Mouse (Mus musculus) bone marrow macrophage, adult 2 months (primary cell): ENCODE data around the gene Cacna1b. TPM values are rescaled to one million over a fixed set of nuclear protein-coding genes. Genes with fewer than 3 reads are reported as not detected.

ENCODE experiments used
- H3K27ac ChIP-seq: 2 replicates; pipeline ENCODE4 v1.5.1; 2012; ENCODE audit warnings: low read depth, low read length; ENCODE audit not compliant: insufficient read depth
- H3K4me1 ChIP-seq: 2 replicates; pipeline ENCODE4 v1.6.1; 2012; ENCODE audit warnings: low read length; ENCODE audit not compliant: control insufficient read depth, insufficient read depth
- H3K4me3 ChIP-seq: 2 replicates; pipeline ENCODE4 v1.5.1; 2012; ENCODE audit warnings: mild to moderate bottlenecking, low read length, moderate library complexity; ENCODE audit not compliant: insufficient read depth
- CTCF ChIP-seq: IDR thresholded peaks from 2 replicates; pipeline ENCODE4 v1.5.1; 2012; ENCODE audit warnings: low read depth, mild to moderate bottlenecking, low read length, moderate library complexity
- POLR2A ChIP-seq: IDR thresholded peaks from 2 replicates; pipeline ENCODE4 v1.6.1; 2012; ENCODE audit warnings: mild to moderate bottlenecking, low read depth, low read length, borderline replicate concordance
- polyA plus RNA-seq: library from polyadenylated mRNA; stranded (reverse); fragments of >200 nt; gene quantifications from 2 replicates; pipeline ENCODE4 v1.2.4, GENCODE M21; 2012; ENCODE audit not compliant: missing spikeins, insufficient read depth, insufficient read length

Gene Cacna1b
- polyA plus RNA-seq, 1 experiment: 0.52 TPM

DNA sequence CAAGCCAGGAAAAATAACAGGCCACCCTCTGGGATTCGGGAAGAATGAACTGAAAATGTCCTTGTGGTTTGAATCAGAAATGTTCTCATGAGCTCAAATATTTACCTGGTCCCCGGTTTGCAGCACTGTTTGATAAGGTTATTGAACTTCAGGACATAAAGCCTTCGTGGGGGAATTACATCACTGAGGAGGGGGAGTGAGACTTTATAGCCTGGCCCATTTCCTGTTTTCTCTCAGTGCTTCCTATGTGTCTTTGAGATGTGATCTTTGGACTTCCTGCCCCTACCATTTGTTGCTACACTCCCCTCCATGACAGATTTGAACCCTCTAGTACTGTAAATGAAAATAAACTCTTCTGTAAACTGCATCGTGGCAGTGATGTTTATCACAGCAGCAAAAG, 29.8 kb downstream of the Cacna1b start:
- no peak overlapping the region for H3K27ac ChIP-seq

DNA sequence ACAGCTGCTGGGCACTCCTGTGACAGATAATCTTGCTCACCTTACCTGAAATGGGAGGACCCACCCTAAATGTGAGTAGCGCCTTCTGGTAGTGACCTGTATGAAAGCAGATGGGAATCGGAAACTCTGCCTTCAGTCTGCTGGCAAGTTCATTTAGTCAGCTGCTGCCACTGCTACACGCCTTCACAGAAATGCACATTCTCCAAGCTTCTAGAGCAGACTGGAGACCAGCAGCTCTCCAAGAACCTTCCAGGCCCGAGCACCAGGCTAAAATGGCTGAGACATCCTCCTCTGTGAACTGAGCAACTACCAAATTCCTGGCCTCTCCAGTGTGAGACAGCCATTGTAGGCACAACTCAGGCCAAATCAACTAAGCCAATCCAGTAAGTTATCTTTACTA, 37.1 kb downstream of the Cacna1b start:
- TF ChIP-seq POLR2A (no peak), CTCF (no peak)
- H3K4me3 ChIP-seq: no peak overlapping the region
- 0 out of 2 replicates have a peak, but pooled peaks cover 2% of the 10 kb centered on the region for H3K4me1 ChIP-seq
- no peak overlapping the region for H3K27ac ChIP-seq

More for the DNA sequence above, 29.8 kb downstream of the Cacna1b start:
- Histone ChIP-seq H3K4me3 (no peak overlapping the region), H3K4me1 (peaks cover 9% of the 10 kb centered on the region; the same call in 1 of the 2 replicates)
- TF ChIP-seq POLR2A (no peak), CTCF (no peak)

DNA sequence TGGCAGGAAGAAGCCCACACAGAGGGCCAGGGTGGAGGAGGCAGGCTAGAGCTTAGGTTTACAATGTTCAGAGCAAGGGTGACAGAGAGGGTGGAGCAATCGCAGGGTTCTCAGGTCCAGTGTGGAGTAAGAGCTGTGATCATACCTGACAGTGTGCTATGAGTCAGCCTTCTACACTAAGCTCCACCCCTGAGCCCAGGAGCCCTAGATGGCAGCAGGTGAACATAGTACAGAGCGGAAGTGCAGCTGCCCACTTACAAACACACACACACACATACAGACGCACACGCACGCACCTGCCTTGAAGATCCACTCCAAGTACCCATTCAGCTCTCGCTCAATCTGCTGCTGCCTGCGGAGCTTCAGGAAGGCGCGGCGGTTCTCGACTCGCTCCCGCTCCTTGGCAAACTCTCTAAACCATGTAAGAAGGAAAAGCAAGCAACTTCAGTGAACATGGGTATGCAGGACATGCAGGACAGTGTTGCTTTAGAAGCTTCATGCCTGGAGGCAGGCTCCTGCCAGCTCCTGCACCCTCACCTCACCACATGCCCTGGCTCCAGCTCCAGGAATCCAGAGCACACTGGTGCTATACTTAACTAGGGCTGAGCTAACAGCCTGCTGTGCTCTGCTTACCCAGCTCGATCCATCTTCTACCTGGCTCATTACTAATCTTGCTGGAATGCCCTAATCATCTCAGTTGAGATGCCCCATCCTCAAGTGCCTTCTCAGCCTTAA, 43.1 kb downstream of the Cacna1b start:
- Histone ChIP-seq H3K4me3 (no peak overlapping the region), H3K4me1 (no peaks in the 10 kb centered on the region), H3K27ac (no peak overlapping the region)
- TF ChIP-seq POLR2A: no peak
- no peak for TF ChIP-seq CTCF

DNA sequence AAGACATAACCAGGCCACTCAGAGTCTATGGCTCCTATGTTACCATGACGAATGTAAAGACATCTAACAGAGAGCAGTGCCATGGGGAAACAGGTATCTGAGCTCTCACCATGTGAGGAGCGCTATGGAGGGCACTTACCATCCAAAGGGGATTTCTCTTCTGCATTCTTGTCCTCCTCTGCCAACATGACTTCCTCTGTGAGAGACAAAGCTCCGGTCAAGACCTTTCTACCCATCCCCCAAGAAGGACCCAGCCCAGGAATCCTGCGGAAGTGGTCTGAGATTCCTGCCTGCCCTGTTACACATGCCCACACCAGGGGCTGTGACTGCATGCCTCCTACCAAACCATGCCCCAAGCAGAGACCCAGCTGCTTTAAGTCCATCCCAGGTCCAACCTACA, 44.0 kb downstream of the Cacna1b start:
- TF ChIP-seq CTCF: no peak
- no peak for TF ChIP-seq POLR2A
- H3K4me1 ChIP-seq: no peaks in the 10 kb centered on the region
- no peak overlapping the region for H3K27ac ChIP-seq
- no peak overlapping the region for H3K4me3 ChIP-seq

DNA sequence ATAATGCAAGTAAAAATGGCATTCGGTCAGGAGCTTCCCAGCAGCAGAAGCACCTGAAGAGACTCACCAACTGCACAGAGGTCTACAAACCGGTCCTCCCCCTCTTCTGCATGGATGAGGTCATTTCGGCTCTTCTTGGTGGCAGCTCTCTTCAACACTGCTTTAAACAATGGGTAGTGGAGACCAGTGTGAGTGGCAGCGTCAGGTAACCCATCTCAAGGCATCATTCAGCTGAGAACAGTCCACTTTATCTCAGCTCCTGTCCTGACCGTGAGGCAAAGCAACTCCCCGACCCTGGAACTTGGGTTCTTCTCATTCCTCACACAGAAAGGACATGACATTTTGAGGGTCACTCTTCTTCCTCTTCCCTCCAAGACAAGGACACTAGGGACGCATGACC, 45.0 kb downstream of the Cacna1b start:
- TF ChIP-seq CTCF (no peak), POLR2A (no peak)
- Histone ChIP-seq H3K4me1 (no peaks in the 10 kb centered on the region), H3K4me3 (no peak overlapping the region), H3K27ac (no peak overlapping the region)

DNA sequence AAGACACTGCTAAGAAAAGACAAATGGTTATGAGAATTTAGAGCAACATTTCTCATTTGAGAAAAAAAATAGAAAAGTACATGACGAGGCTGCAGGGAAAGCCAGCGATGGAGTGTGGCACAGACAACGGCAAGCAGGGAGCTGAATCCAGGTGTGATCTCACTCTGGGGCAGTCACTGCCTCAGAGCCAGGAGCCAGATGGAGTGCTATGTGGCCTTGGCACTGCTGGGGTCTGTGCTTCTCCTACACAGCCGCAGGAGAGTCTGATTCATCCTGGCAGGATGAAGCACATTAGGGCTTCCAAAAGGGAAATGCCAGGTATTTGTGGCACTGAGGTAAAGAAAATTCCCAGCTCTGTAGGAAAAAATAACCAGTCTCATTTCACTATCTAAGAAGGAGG, 45.5 kb downstream of the Cacna1b start:
- Histone ChIP-seq H3K4me3 (no peak overlapping the region), H3K27ac (no peak overlapping the region), H3K4me1 (no peaks in the 10 kb centered on the region)
- TF ChIP-seq POLR2A: no peak
- TF ChIP-seq CTCF: no peak

DNA sequence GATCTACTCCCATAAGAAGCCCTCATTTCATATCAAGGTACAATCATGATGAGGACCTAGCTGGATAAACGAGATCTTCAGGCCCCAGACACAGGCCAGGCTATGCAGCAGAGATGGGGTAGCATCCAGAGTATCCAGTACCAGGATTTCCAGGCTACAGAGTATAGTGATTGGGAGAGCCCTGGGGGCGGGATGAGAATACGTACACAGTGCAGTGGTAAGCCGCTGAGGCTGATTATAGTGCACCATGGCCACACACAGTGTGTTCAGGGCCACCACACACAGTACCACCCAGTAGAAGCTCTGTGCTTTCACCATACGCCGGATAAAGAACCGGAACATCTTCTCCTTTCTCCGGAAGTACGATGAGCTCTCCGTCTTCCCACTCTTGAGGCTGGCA, 57.0 kb downstream of the Cacna1b start:
- no peak overlapping the region for H3K27ac ChIP-seq
- no peak overlapping the region for H3K4me3 ChIP-seq
- H3K4me1 ChIP-seq: no peaks in the 10 kb centered on the region
- TF ChIP-seq CTCF (no peak), POLR2A (no peak)

DNA sequence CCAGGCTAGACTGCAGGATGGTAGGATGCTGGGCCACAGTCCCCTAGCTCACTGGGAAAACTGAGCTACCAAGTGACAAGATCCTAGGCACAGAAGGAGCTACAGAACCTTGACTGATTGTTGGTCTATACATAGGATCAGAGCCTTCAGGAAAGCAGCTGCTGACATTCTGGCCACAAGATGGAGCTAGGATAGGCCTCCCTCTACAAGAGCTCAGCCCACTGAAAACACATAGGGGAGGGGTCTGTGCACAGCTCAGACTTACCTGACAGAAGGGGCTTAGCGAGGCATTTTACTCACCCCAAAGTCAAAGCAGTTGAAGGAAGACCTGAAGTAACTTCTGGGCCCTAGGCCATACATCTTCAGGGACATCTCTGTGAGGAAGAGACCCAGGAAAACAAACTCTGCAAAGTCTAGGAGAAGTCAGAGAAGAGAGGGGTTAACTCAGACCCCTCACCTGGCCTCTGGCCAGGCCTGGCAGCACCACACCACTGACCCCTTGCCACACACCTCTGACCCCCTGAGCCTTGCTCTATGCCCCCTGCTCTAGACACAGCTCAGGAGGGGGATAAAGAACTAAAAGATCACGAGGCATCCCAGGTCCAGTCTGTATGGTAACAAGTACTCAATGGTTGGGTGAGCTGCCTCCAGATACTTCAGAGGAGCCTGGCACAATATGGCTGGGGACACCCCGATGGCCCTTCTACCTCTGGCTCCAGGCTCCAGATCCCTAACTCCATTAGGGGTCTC, 60.6 kb downstream of the Cacna1b start:
- no peak overlapping the region for H3K27ac ChIP-seq
- no peak for TF ChIP-seq CTCF
- TF ChIP-seq POLR2A: no peak
- H3K4me1 ChIP-seq: no peaks in the 10 kb centered on the region
- no peak overlapping the region for H3K4me3 ChIP-seq

DNA sequence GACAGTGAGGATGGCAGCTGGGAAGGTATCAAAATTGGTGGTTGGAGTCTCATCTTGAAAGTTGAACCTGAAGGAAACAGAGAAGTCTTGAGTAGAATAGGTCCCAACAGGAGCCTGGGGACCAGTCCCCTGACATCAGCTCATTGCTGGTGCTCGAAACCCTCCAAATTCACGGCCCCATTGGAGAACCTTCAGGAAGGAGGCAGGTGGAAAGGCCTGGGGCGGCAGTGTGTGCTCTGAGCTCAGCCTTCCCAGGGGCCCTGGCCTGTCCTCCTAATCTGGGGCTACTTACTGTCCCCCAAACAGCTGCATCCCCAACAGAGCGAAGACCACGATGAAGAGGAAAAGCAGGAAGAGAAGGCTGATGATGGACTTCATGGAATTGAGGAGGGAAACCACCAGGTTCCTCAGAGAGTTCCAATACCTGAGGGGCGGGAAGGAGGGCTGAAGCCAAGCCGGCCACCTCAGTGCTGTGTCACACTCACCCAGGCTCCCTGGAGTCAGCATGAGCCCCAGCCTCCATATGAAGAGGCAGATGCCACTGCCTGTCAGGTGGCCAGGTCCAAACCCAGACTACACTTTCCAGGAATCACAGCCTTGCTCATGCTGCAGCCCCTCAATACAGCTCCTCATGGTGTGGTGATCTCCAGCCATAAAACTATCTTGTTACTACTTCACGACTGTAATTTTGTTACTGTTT, 65.5 kb downstream of the Cacna1b start:
- H3K27ac ChIP-seq: no peak overlapping the region
- TF ChIP-seq POLR2A (no peak), CTCF (no peak)
- no peaks in the 10 kb centered on the region for H3K4me1 ChIP-seq
- H3K4me3 ChIP-seq: no peak overlapping the region

DNA sequence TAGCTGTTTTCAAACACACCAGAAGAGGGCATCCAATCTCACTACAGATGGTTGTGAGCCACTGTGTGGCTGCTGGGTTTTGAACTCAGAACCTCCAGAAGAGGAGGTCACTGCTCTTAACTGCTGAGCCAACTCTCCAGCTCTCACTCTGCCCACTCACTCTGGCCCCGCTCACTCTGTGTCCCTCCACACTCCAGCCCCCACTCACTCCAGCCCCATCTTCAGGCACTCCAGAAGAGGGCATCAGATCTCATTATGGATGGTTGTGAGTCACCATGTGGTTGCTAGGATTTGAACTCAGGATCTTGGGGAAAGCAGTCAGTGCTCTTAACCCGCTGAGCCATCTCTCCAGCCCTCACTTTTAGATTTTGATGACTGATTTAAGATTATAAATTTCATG, 70.6 kb downstream of the Cacna1b start:
- no peak overlapping the region for H3K27ac ChIP-seq
- TF ChIP-seq CTCF (no peak), POLR2A (no peak)
- H3K4me3 ChIP-seq: no peak overlapping the region
- H3K4me1 ChIP-seq: no peaks in the 10 kb centered on the region
